Mouse (Mus musculus): Measurements from ENCODE around the gene Serac1.
"Not testable (repeated sequence)": the region's sequence is repeated elsewhere in the genome, so short reads cannot be mapped to it uniquely, and the experiment has no call there.

The Serac1 gene

DNA sequence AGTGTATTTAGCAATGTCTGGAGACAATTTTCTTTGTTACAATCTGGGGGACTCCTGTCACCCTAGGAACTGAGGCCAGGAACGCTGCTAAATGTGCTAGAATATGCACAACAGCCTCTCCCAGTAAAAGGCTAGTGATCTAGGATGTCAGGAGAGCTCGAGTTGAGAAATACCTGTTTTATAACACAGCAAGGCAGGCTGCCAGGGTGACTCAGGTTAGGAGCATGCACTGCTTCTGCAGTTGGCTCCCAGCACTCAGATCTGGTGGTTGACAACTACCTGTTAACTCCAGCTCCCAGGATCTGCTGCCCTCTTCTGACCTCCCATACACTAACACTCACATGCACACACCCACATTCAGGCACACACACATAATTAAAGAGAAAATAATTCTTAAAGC lies 13.5 kb downstream of the Serac1 start:
- no peak for DNase-seq (ENCODE audit: low spot score)

DNA sequence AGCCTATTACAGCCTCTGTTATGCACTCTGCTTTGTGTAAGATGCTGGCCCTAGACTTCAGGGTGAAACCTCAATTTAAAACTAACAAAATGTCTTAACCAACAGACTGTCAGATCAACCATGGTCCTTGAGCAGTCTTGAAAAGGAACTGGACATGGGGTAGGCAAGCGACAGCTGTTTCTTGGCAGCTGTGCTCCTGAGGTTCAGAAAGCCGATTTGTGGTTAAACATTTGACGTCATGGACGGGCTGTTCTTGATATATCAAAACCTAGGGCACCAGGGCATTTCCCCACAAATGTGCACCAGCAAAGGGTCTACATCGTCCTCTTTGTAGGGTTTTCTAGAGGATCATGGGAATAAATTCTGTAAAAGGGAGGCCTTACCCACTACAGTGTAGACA lies 16.0 kb downstream of the Serac1 start:
- DNase-seq (ENCODE audit: low spot score), result no peak

DNA sequence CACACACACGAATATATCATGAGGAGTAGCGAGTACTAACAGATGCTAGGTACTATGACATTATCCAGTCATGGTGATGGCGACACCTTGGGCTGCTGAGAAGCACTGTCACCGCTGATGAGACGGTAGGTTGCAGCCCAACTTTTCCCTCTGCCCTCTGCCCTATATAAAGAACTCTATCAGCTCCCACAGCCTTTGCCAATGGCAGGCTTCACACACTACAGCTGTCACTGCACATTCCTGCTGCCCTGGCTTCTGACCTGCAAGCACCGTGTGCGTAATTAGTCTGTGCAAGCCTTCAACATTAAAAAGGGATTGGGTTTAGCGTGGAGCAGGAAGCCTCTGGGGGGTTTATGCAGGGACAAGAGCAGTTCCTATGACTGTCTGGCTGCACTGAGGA lies 16.7 kb downstream of the Serac1 start:
- DNase-seq (ENCODE audit: low spot score), result no peak

DNA sequence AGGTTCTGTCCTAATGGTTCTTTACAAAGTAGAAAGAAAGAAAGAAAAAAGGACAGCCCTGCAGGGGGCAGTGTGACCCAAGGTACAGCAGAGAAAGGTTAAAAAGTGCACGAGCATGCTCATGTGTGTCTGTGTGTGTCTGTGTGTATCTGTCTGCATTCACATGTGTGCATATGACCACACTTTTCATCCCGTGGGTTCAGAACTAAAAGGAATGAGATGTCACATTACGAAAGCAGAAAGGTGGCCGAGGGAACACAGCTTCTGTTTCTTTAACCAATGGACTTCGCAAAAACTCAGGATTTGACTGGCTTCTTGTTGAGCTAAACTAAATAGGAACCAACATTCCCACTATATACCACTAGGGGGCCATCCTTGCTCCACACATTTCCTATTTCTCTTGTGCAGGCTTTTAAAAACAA lies 24.6 kb downstream of the Serac1 start:
- peak; percentile 85 for DNase-seq (ENCODE audit: low spot score)

DNA sequence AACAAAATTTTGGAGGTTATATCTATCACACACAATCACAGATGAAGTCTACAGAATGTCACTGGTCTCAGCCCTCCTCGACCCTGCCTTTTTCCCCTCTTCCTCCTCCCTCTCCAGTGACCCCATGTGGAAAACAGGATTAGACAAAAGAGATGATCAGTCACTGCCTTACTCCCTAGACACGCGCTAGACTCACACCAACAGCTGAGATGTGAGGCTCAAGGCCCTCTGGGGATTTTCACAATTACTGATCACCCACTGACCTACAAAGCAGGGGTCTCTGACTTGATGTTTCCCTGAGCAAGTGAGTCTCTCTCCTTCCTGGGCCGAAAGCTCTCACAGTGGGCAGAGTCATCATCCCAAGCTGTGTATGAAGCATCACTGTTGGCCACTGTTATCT lies 26.7 kb downstream of the Serac1 start:
- no peak for DNase-seq (ENCODE audit: low spot score)

DNA sequence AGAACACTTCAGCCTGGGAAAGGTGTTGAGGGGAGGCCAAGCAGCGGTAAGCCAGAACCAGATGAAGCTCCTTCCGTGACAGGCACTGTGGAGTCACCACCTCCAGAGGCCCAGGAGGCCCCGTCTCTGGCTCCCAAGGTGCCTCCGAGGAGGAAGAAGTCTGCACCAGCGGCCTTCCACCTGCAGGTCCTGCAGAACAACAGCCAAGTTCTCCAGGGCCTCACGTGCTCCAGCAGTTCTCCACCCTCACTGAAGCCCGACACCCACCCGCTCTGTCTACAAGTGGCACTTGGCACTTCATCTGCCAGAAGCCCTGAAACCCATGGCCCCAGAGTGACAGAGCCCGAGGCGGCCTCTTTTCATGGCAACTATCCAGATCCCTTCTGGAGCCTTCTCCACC lies 42.0 kb downstream of the Serac1 start:
- DNase-seq (ENCODE audit: low spot score), result no peak

DNA sequence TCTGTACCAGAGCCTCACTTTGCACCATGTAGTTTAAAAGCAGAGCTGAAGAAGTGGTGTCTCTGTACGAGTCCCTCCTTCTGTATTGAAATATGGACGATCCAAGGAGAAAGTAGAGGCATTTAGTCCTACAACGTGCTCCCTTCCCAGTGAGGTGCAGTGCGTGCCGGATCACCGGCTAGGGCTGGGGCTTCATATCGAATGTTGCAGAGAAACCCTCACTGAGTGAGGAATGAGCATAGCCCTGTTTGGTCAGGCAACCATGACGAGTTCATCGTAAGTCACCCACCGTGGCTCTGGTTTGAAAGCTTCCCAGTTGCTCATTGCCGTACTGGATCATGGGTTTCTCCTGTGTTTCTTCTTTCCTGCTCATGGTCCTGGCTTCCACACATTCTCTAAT lies 42.7 kb downstream of the Serac1 start:
- no peak for DNase-seq (ENCODE audit: low spot score)

DNA sequence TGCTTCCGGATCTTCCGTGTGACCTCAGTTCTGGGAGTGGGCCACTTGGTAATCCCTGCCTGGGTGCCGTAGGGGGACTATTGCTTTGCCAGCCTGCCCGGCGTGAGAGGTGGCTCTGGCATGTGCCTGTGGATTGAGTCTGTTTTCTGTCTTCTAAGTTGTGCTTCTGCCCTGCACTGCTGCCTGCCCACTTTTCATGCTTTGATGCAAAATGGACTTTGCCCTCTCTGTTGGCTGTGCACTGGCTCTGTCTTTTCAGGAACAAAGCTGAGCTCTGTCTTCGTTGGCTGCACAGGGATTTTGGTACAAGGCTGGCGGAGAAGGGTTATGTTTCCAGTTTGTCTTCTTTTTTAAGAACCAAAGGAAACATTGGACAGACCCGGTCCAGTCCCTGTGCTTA lies 43.1 kb downstream of the Serac1 start:
- DNase-seq (ENCODE audit: low spot score), result no peak

DNA sequence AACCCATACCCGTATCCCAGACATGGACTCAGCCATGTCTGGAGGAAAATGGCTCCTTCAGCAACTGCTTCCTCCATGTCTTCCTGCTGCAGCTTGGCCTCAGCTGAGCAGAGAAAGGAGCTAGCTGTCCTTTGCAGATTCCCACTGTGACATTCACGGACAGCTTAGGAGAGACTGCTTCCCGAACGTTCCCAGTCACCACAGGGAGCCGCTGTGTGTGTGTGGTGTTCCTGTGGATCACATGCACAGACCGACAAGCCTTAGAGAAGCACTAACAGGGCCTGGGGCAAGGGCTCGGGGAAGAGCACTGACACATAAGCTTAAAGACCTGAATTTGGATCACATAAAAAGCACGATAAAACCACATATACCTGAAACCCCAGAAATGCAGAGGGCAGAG lies 43.9 kb downstream of the Serac1 start:
- DNase-seq (ENCODE audit: low spot score), result no peak

DNA sequence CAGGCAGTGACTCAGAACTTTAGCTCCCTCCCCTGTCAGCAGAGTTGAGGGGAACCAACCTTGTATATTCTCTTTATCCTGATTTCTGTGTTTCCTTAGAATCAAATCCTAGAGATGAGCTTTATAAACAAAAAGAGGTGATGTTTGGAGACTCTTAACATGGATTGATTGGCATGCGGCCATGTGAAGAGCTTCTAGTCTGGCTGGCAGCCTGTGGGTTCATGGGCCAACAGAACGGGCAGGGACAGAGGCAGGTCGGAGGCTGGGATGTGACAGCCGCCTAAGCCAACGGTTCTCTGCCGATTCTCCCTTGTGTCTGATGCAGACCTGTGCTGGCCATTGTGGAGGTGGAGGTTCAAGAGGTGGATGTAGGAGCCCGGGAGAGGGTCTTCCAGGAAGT lies 53.7 kb downstream of the Serac1 start:
- no peak for DNase-seq (ENCODE audit: low spot score)

DNA sequence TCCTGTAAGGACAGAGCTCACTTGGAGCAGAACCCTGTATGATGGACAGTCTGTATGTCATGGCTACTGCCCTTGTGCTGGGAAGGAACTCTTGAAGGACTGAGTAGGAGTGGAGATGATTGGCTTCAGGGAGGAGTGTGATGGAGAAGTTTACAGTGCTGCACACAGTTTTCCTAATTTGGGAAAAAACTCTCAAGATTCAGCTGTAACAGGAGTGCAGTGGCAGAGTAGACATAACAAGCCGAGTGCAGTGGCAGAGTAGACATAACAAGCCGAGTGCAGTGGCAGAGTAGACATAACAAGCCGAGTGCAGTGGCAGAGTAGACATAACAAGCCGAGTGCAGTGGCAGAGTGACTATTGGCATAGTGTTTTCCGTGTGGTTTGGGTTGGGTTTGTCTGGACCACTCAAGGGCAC lies 58.2 kb downstream of the Serac1 start:
- DNase-seq (ENCODE audit: low spot score), result not testable (repeated sequence)

DNA sequence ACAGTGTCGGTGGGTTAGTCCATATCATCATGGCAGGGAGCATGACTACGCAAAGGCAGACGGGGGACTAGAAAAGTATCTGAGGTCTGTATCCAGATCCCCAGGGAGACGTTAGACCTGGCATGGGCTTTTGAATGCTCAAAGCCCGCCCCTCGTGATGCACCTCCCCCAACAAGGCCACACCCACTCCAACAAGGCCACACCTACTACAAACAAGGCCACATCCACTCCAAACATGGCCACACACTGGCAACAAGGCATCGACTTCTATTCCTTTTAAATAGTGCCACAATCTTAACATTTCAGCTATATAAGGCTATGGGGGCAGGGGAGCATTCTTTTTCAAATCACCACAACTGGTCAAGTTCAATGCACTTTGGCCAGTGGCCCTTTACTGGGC lies 58.9 kb downstream of the Serac1 start:
- no peak for DNase-seq (ENCODE audit: low spot score)

DNA sequence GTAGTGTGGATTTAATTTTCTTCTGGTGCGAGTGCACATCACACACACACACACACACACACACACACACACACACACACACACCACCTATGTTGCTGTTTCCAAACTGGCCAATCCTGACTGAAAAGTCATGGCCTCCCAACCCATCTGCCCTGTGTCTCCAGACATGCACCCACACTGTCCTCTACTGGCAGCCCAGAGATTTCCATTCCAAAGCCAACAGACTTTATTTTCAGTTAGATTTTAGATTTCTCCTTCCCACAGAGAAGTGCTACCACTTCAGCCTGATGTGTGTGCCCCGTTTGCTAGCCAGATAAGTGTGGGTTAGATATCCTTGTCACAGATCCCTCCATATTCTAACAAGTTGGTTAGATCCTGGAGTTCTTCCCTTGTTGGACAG lies 59.8 kb downstream of the Serac1 start:
- peak; percentile 77 for DNase-seq (ENCODE audit: low spot score)

DNA sequence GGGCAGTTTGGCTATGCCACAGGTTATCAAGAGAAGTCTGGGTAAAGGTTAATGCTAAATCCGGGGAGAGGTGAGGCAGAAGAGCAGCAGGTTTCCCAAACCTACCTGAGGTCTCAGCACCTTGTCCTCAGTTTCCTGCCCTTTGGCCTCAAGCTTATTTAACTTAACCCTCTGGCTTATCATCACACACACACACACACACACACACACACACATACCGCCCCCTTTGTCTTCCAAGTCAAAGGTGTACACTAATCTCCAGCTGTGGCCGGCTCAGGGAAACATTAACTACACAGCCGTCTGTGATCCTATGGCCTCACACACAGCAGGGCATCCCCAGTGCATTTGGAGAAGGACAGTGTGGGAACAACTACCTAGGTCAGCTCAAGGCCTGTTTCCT lies 61.2 kb downstream of the Serac1 start:
- no peak for DNase-seq (ENCODE audit: low spot score)

DNA sequence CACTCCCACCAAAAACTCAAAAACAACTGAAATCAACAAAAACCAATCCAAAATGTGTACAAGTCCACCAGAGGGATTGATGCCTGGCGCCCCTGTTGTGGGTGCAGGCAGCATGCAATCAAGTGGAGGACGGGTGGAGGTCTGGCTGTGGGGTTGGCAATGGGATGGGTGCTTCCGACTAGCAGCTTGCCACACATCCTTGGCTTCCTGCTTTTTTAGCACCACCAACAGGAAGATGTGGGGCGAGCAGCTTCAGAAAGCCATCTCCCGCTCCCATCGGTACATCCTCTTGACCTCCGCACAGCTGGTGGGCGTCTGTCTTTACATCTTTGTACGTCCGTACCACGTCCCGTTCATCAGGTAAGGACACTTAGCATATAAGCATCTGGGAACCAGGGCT lies 62.3 kb downstream of the Serac1 start:
- no peak for DNase-seq (ENCODE audit: low spot score)

DNA sequence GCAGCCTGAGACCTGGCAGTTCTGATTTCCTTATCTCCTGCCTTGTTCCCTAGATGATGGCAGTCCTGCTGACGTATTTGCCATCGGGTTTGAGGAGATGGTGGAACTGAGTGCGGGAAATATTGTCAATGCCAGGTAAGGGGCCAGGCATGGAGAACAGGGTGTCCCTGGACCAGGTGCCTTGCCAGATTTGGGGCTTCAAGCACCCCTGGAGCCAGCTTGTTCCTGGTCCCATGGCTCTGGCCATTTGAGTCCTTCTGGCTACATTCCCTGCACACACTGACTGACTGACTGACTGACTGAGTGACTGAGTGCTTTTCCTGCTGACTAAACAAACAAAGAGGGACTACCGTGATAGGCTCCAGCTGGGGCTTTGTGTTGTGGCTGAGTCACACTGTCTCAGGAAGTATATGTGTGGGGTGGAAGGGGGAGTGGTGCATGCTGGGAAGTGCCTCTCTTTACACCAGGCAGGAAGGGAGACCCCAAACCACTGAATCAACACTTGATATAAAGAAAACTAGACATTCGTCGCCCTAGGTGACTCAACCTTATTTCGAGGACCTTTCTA lies 63.2 kb downstream of the Serac1 start:
- DNase-seq (ENCODE audit: low spot score), result no peak

DNA sequence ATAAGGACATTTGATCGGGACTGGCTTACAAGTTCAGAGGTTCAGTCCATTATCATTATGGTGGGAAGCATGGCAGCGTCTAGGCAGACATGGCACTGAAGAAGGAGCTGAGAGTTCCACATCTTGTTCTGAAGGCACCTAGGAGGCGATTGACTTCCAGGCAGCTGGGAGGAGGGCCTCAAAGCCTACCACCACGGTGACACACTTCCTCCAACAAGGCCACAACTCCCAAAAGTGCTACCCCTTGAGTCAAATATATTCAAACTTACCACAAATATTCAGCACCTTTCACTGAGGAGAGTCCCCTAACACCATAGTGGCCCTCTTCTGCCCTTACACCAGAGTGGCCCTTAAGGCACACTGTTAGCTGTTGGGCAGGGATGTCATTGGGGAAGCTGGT lies 64.6 kb downstream of the Serac1 start:
- no peak for DNase-seq (ENCODE audit: low spot score)

DNA sequence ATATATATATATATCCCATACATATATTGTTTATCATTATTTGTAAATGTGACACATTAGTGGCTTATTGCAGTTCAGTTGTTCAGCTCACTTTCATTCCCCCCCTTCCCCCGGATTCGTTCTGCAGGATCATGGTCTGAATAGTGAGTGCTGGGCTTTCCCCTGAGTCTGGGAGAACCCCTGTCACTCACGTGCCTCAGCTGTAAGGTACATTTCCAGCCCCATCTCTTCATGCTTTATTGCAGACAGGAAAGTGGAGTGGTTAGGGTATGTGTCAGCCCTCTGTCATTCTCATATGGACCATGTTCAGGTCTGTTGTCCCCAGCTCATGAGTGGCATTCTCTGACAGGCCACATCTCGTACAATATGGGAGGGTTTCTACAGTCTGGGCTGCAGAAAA lies 66.5 kb downstream of the Serac1 start:
- DNase-seq (ENCODE audit: low spot score), result no peak

DNA sequence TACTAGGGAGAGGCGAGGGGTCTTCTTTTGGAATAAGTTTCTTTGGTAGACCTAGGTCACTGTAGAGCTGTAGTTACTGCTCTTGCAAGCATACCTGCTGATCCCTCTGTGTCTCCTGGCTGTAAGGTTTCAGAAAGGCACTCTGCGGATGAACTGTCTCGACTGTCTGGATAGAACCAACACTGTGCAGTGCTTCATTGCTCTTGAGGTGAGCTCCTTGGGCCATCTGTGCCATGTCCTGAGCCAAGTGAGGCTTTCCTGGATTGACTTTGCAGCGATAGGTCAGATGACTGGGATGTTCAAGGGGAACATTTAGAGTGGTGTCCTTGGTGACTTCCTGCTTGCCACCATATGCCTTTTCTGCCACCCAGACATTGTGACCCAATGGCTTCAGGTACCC lies 69.9 kb downstream of the Serac1 start:
- no peak for DNase-seq (ENCODE audit: low spot score)

DNA sequence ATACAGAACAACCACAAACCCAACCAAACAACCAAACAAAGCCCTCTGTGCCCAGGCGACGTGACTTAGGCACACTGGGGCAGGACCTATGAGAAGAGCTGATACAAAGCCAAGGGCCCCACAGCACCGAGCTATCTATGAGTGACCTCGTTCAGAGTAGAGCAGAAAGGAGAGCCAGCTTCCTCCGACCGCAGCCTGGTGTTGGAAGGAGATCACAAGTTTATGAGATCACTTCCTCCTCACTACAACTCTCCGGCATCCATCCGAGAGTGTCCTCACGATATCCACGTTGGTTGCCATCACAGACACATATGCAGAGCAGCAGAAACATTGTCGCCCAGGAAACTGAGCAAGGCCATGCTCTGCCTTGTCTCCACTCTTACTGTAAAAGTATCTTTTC lies 71.0 kb downstream of the Serac1 start:
- DNase-seq (ENCODE audit: low spot score), result no peak

DNA sequence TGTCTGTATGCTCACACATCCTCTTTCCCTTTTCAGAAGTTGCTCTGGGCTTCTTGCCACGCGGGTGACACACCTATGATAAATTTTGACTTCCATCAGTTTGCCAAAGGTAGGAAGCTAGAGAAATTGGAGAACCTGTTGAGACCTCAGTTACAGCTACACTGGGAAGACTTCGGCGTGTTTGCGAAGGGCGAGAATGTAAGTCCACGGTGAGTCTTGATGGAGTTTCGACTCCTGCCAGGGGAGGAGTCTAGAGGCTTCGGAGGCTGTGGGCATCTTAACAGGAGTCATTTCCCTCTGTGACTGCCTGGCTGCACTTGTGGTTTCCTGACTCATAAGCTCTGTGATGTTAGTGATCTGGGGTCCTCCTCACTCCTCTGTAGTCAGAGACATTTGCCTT lies 71.6 kb downstream of the Serac1 start:
- DNase-seq (ENCODE audit: low spot score), result no peak

DNA sequence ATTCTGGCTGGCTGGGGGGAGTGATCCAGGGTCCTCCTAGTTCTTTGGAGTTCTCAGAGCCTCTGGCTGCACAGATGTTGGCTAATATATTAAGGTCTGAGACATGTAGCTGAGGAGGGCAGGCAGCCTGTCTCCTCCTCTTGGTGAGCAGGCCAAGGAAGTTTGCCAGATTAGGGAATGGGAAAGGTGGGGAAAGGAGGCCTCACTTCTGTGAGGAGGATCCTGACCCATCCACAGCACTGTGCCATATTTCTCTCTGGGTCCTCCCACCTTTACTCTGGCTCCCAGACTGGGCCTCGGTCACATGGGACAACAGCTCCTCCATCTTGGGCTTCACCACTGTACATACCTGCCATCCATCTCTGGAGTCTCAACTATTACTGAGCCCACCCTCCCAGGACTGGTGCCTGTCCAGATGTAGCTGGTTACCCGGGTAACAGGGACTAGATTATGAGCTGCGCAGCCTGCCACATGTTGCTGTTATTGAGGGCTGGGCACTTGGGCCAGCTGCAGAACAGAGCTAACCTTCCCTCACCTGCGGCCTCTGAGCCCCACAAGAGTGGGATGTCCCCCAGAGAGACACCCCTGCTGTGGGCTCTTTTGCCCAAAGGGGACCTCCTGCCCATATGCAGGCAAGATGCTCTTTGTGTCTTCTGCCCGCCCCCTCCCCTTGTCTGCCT lies 72.3 kb downstream of the Serac1 start:
- DNase-seq (ENCODE audit: low spot score), result no peak

DNA sequence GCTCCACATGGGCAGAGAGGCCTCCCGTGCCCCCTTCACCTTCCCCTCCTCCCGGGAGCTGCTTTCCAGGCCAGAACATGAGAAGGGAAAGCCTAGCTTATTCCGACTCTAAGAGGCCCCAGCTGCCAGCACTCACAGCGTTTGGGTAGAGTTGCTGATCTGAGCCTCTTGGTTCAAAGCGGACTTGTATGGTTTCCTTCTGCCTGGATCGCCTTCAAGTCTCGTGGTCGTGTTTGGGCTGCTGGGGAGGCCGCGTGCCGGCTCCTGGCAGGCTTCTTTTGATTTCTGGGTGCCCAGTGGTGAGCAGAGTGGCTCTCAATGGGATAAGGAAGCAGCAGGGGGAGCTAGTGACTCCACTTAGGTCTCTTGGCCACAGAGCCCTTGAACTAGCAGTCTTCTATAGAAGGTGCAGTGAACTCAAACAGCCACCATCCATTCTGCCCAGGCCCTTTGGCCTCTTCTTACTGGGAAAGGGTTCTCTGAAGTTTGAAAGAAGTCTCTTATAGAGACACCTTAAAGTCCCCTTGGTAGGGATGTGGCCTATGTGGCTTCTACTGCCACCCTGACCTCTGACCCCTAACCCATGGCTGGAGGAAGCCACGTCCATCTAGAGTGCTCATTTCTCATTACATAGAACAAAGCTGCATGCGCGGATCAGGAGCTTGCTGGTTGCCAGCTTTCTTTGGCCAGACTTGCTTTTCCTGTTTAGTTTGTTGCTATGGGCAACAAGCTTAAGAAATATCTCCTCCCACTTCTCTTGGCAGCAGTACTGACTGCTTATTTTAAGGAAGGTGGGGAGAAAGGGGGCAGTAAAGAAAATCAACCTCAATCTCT lies 73.7 kb downstream of the Serac1 start:
- no peak for DNase-seq (ENCODE audit: low spot score)

DNA sequence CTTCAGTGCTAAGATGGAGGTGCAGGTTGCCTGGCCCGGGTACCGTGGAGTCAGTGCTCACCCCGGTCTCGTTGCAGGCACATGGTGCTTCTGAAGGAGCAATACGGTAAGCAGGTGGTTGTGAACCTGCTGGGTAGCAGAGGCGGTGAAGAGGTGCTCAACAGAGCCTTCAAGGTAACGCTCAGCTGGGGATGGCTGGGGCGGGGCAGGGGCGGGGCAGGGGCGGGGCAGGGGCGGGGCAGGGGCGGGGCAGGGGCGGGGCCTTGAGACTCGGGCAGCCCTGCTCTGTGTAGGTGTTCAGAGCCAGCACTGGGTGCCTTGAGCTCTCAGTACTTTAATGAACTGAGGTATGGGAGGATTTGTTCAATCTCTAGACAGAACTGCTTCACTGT lies 74.3 kb downstream of the Serac1 start:
- no peak for DNase-seq (ENCODE audit: low spot score)
